Mouse (Mus musculus) brain, embryonic 14.5 days (tissue): ENCODE results near the gene Cacnb4. TPM values are rescaled to one million over a fixed set of nuclear protein-coding genes. Genes with fewer than 3 reads are reported as not detected.

ENCODE experiments used
- DNase-seq: peaks from one replicate; pipeline ENCODE4 v3.0.0-alpha.2; 2011; ENCODE audit warnings: low read depth
- CTCF ChIP-seq: fragments of 200-500 bp; IDR thresholded peaks from 2 replicates; pipeline ENCODE4 v1.5.1; 2012; ENCODE audit warnings: inconsistent platforms, mild to moderate bottlenecking, moderate library complexity, borderline replicate concordance; ENCODE audit not compliant: insufficient read depth, insufficient read length; ENCODE audit errors: extremely low read depth
- POLR2A ChIP-seq: fragments of 200-500 bp; IDR thresholded peaks from 2 replicates; pipeline ENCODE4 v1.6.1; 2012; ENCODE audit warnings: mild to moderate bottlenecking, inconsistent platforms, borderline replicate concordance; ENCODE audit not compliant: poor library complexity, insufficient read depth, insufficient read length, severe bottlenecking; ENCODE audit errors: extremely low read depth
- polyA plus RNA-seq: library from polyadenylated mRNA; depleted of rRNA; stranded (reverse); fragments of >200 nt; gene quantifications from 2 replicates; pipeline ENCODE4 v1.2.3, GENCODE M21; 2012; rRNA removed

The Cacnb4 gene
- polyA plus RNA-seq, 1 experiment: 11.7 TPM

DNA sequence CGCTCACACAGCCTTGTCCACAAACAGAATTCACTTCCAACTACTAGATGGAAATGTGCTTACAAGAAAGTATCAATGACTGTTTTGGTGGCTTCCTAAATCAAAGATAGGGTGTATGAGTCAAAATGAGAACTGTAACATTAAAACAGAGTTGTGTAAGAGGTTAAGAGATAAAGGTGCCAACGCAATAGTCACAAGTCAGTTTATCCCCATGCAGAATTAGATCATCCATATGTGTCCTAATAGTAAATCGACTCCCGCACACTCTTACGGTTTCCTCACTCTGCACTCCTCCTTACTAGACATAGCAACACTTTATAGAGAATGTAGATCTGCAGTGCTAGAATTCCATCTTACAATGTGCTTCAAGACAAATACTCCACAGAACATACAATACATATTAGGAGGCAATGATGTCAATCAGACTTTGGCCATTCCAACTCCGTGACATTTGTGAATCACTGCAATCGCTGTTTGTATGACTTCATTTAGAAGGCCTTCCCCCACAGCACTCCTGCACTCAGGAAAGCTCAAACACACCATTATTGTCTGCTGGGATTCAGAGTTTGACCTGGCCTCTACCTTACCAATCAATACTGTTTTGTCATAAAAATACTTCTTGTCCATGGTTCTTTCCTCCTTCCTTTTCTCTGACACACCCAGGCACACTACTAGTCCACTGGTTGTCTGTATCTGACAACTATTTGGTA is 256.5 kb downstream of the Cacnb4 start:
- no peak for DNase-seq
- TF ChIP-seq POLR2A: no peak
- TF ChIP-seq CTCF: no peak

- DNase-seq: no peak
- TF ChIP-seq CTCF (no peak), POLR2A (no peak)
Observed at GRCm38 (mm10) chr2:52419295-52419694, 257.3 kb downstream of the Cacnb4 start.

- TF ChIP-seq CTCF: no peak
- TF ChIP-seq POLR2A: no peak
- DNase-seq: no peak
Observed at GRCm38 (mm10) chr2:52412524-52413037, 264.1 kb downstream of the Cacnb4 start.

- DNase-seq: no peak
- no peak for TF ChIP-seq POLR2A
Observed at GRCm38 (mm10) chr2:52406480-52406879, 270.2 kb downstream of the Cacnb4 start.

GRCm38 (mm10) chr2:52405238-52405637 is 271.4 kb downstream of the Cacnb4 start:
- TF ChIP-seq CTCF (no peak), POLR2A (no peak)
- no peak for DNase-seq

DNA sequence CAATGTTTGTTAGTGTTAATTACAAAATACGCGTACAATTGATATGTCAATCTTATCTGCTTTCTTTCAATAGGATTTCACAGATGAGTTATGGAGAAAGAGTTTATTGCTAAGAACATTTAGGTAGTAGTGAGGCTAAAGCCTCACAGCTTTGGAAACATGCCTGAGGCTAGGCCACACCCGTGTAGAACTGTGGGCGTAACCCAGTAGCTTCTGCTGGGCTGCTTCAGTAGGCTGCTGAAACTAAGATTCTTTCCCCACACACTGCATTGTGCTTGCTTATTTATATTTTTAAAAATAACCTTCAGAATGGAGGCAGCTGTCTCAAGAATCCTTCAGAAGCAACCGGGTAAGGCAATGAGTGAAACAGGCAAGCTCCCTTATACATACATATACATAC is 282.1 kb downstream of the Cacnb4 start:
- DNase-seq: no peak
- TF ChIP-seq CTCF (no peak), POLR2A (no peak)

- DNase-seq: peak; percentile 16
- TF ChIP-seq POLR2A (no peak), CTCF (no peak)
Observed at GRCm38 (mm10) chr2:52390415-52390975, 286.1 kb downstream of the Cacnb4 start.

DNA sequence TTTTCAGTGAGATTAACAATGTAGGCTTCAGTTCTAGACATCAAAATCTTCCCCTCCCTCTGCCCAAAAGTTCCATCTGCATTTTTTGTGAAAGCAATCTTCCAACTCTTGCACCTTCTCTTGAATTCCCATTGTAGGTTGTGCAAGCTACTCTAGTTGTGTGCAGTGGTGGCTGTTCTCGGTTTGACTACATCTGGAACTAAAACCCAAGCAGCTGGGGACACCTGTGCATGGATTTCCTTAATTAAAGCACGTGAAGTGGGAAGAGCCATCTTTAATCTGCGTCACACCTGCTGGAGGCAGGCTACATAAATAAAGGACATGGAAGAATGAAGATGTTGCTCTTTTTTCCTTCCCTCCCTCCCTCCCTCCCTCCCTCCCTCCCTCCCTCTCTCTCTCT is 286.7 kb downstream of the Cacnb4 start:
- DNase-seq: no peak
- no peak for TF ChIP-seq POLR2A
- no peak for TF ChIP-seq CTCF

- no peak for TF ChIP-seq CTCF
- no peak for TF ChIP-seq POLR2A
- no peak for DNase-seq
Observed at GRCm38 (mm10) chr2:52386451-52386850, 290.2 kb downstream of the Cacnb4 start.

DNA sequence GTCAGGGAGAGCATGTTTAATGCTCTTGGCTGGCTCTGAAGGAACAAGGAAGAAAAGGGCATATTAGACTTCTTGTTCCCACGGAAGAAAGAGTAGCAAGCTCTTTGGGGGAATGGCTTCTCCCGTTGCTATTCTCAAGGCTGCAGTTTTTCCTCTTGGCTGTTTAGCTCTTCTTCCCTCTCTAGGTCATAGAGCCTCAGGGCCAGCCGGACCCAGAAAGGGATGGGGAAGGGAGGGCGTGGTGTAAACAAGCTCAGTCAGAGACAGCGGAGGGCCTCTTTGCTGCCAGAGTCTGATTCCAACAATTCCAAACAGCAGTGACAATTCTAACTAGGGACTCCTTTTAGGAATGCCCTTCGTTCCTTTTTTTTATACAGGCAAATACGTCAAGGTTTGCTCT is 290.6 kb downstream of the Cacnb4 start:
- no peak for DNase-seq
- TF ChIP-seq CTCF (no peak), POLR2A (no peak)

DNA sequence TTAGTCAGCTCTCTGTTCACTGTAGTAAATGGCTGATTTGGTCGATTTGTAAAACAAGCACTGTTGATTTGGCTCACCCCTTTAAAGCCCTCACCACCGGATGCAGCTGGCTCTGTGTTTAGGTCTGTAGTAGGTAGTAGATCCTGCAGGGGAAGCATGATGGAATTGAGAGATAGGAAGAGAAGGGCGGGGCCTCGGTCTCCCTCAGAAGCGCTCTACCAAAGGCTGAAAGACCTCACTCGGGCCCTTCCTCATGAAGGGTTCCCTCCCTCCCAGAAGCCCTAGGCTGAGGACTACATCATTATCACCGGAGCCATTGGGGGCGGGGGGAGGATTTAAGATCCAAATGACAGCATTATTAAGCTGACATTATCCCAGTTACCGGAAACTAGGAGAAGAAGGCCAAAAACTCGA is 297.8 kb downstream of the Cacnb4 start:
- TF ChIP-seq CTCF: no peak
- no peak for TF ChIP-seq POLR2A

GRCm38 (mm10) chr2:52378448-52378804 is 298.2 kb downstream of the Cacnb4 start, which contains the start of gene Neb:
TSS of gene Neb (minus strand) at chr2:52378474.
- TF ChIP-seq CTCF (no peak), POLR2A (no peak)
- DNase-seq: peak; percentile 25

More for the DNA sequence above, 297.8 kb downstream of the Cacnb4 start:
- peak; percentile 9 for DNase-seq

Other genes with a start within 250 kb of the Cacnb4 start
- 23.5 and 25.9 TPM in 2 replicates for gene Stam2, start 65.5 kb upstream of the Cacnb4 start, polyA plus RNA-seq
- 45.8 and 47.7 TPM in 2 replicates for gene Fmnl2, start 181.0 kb upstream of the Cacnb4 start, polyA plus RNA-seq